Mouse (Mus musculus) left cerebral cortex, postnatal 10 days (tissue): Measurements from ENCODE around the gene Ribc1. TPM values are rescaled to one million over a fixed set of nuclear protein-coding genes. Genes with fewer than 3 reads are reported as not detected.

ENCODE experiments used
- DNase-seq, 2 experiments: peaks; one replicate each; pipeline ENCODE4 v3.0.0; 2021 to 2022; ENCODE audit warnings: low spot score in 2 of 2, mixed read lengths in 1 of 2; ENCODE audit errors: extremely low spot score in 1 of 2
- intact Hi-C: fragments of 180-260 bp; cut with DNase I; formaldehyde crosslinking; loops from one replicate; pipeline ENCODE4 v1.15.1; 2025
- total RNA-seq, 2 experiments: library from RNA; stranded (reverse); gene quantifications; 2 replicates each; pipeline ENCODE4 v1.2.3; 2021

Gene Ribc1
- not detected for total RNA-seq

- intact Hi-C loops = loop anchor here (5.0 kb wide), 2 partner anchors 69 to 131 kb away; no protein-coding TSS in a partner anchor
- peak; percentile 92 to 93 for DNase-seq
These were observed at the start of gene Ribc1, which contains the start of gene Smc1a for GRCm38 (mm10) chrX:152016151-152017145. TSS of gene Ribc1 (minus strand) at chrX:152016295. TSS of gene Smc1a (plus strand) at chrX:152016428.

- intact Hi-C loops = no loop called here
- DNase-seq = no peak
These were observed 49.6 kb upstream of the Ribc1 start for GRCm38 (mm10) chrX:152065674-152066073.

- intact Hi-C loops = no loop called here
These were observed 38.0 kb upstream of the Ribc1 start for GRCm38 (mm10) chrX:152054094-152054493.

GRCm38 (mm10) chrX:152052546-152052945 lies 36.5 kb upstream of the Ribc1 start:
- DNase-seq = no peak
- intact Hi-C loops = no loop called here

More at GRCm38 (mm10) chrX:152054094-152054493, 38.0 kb upstream of the Ribc1 start:
- no peak for DNase-seq

GRCm38 (mm10) chrX:152047230-152047629 lies 31.1 kb upstream of the Ribc1 start:
- intact Hi-C loops = loop anchor here (5.0 kb wide), 1 partner anchor 100 kb away; no protein-coding TSS in a partner anchor
- DNase-seq = no peak

GRCm38 (mm10) chrX:152039865-152040264 lies 23.8 kb upstream of the Ribc1 start:
- intact Hi-C loops = no loop called here
- no peak for DNase-seq

GRCm38 (mm10) chrX:152019294-152019693 lies 3.2 kb upstream of the Ribc1 start:
- intact Hi-C loops = loop anchor here (5.0 kb wide), 2 partner anchors 72 to 128 kb away; no protein-coding TSS in a partner anchor

GRCm38 (mm10) chrX:152017186-152017585 lies 1.1 kb upstream of the Ribc1 start:
- no peak for DNase-seq
- intact Hi-C loops = loop anchor here (5.0 kb wide), 2 partner anchors 70 to 130 kb away; no protein-coding TSS in a partner anchor

More at GRCm38 (mm10) chrX:152019294-152019693, 3.2 kb upstream of the Ribc1 start:
- no peak for DNase-seq

GRCm38 (mm10) chrX:152015752-152016150 lies 344 bp downstream of the Ribc1 start:
- intact Hi-C loops = loop anchor here (5.0 kb wide), 2 partner anchors 68 to 132 kb away; no protein-coding TSS in a partner anchor
- DNase-seq = no peak

- DNase-seq = no peak
- intact Hi-C loops = no loop called here
These were observed 8.2 kb downstream of the Ribc1 start for GRCm38 (mm10) chrX:152007863-152008262.

GRCm38 (mm10) chrX:152002865-152003264 lies 13.2 kb downstream of the Ribc1 start:
- intact Hi-C loops = no loop called here
- DNase-seq = no peak

- DNase-seq = peak; percentile 50 to 91
- intact Hi-C loops = no loop called here
These were observed 14.1 kb downstream of the Ribc1 start, which contains the start of gene Hsd17b10 for GRCm38 (mm10) chrX:152001737-152002710. TSS of gene Hsd17b10 (plus strand) at chrX:152001845.

GRCm38 (mm10) chrX:152001182-152001684 lies 14.9 kb downstream of the Ribc1 start:
- intact Hi-C loops = no loop called here
- DNase-seq = no peak

GRCm38 (mm10) chrX:151999006-151999710 lies 16.9 kb downstream of the Ribc1 start:
- no peak for DNase-seq
- intact Hi-C loops = no loop called here
